Mouse (Mus musculus) CH12.LX (cell line): Measurements from ENCODE around the gene Plxna1. TPM values are rescaled to one million over a fixed set of nuclear protein-coding genes. Genes with fewer than 3 reads are reported as not detected.

Experiments
- DNase-seq: peaks from one replicate; pipeline ENCODE4 v3.0.0-alpha.2; 2013; ENCODE audit errors: extremely low read depth
- H3K27ac ChIP-seq: 2 replicates; pipeline ENCODE4 v1.5.1; 2012; ENCODE audit warnings: low read depth, mild to moderate bottlenecking, control low read depth, moderate library complexity; ENCODE audit not compliant: insufficient read depth
- H3K27me3 ChIP-seq: replicated peaks from 2 replicates; pipeline ENCODE3; 2012; ENCODE audit warnings: inconsistent platforms
- H3K36me3 ChIP-seq, 2 experiments: replicated peaks in 1 of 2; 2 replicates each; pipeline versions ENCODE3 to v1.6.1; 2012; ENCODE audit warnings: inconsistent platforms in 1 of 2, low read length in 1 of 2, mild to moderate bottlenecking in 1 of 2, mixed read lengths in 1 of 2, moderate library complexity in 1 of 2; ENCODE audit not compliant: control insufficient read depth in 1 of 2, insufficient read depth in 1 of 2
- H3K4me1 ChIP-seq, 2 experiments: 2 replicates each; pipeline ENCODE4 v1.6.1; 2012; ENCODE audit warnings: inconsistent platforms in 1 of 2, moderate library complexity in 1 of 2; ENCODE audit not compliant: insufficient read depth in 2 of 2, control insufficient read depth in 1 of 2
- H3K4me2 ChIP-seq: 2 replicates; pipeline ENCODE4 v1.6.1; 2012; ENCODE audit warnings: low read depth, mild to moderate bottlenecking, control low read depth; ENCODE audit not compliant: poor library complexity, insufficient read depth, severe bottlenecking
- H3K4me3 ChIP-seq, 3 experiments: fragments of 150-350 bp in 1 of 3; sonication (generic) in 1 of 3; replicated peaks in 1 of 3; 2 replicates each; pipeline versions ENCODE3 to v1.5.1; 2011 to 2012; ENCODE audit warnings: low read depth in 2 of 3, low read length in 2 of 3, mild to moderate bottlenecking in 2 of 3, moderate library complexity in 2 of 3, control low read depth in 1 of 3, improper control_type of control experiment in 1 of 3, inconsistent platforms in 1 of 3, mixed read lengths in 1 of 3; ENCODE audit not compliant: poor library complexity in 1 of 3
- H3K79me2 ChIP-seq: replicated peaks from 2 replicates; pipeline ENCODE4 v1.6.1; 2012; ENCODE audit warnings: mild to moderate bottlenecking, moderate library complexity; ENCODE audit not compliant: control insufficient read depth, poor library complexity, insufficient read depth, severe bottlenecking; ENCODE audit errors: extremely low read depth
- H3K9ac ChIP-seq: 2 replicates; pipeline ENCODE4 v1.6.1; 2012; ENCODE audit warnings: low read depth, mild to moderate bottlenecking, control low read depth, moderate library complexity; ENCODE audit not compliant: insufficient read depth
- H3K9me3 ChIP-seq: replicated peaks from 2 replicates; pipeline ENCODE3; 2012; ENCODE audit warnings: low read length, inconsistent platforms, mixed read lengths
- BHLHE40 ChIP-seq: IDR thresholded peaks from 2 replicates; pipeline ENCODE4 v1.6.1; 2011; ENCODE audit warnings: mild to moderate bottlenecking, low read depth, low read length, improper control_type of control experiment
- CHD1 ChIP-seq: IDR thresholded peaks from 2 replicates; pipeline ENCODE4 v1.6.1; 2012; ENCODE audit warnings: low read depth, low read length, improper control_type of control experiment, inconsistent platforms
- CHD2 ChIP-seq: IDR thresholded peaks from 2 replicates; pipeline ENCODE4 v1.6.1; 2011; ENCODE audit warnings: low read length, improper control_type of control experiment
- CTCF ChIP-seq, 2 experiments: IDR thresholded peaks in 1 of 2; conservative IDR thresholded peaks in 1 of 2; 2 replicates each; pipeline ENCODE4 v1.5.1; 2011 to 2012; ENCODE audit warnings: low read depth in 2 of 2, low read length in 2 of 2, improper control_type of control experiment in 1 of 2, inconsistent platforms in 1 of 2, mild to moderate bottlenecking in 1 of 2, moderate library complexity in 1 of 2
- E2F4 ChIP-seq: IDR thresholded peaks from 2 replicates; pipeline ENCODE4 v1.6.1; 2011; ENCODE audit warnings: low read depth, low read length, improper control_type of control experiment; ENCODE audit not compliant: insufficient replicate concordance
- ELF1 ChIP-seq: IDR thresholded peaks from 2 replicates; pipeline ENCODE4 v1.6.1; 2014; ENCODE audit warnings: low read depth, mild to moderate bottlenecking, inconsistent platforms, low read length, improper control_type of control experiment
- EP300 ChIP-seq: IDR thresholded peaks from 2 replicates; pipeline ENCODE4 v1.6.1; 2011; ENCODE audit warnings: low read length, improper control_type of control experiment
- ETS1 ChIP-seq: conservative IDR thresholded peaks from 2 replicates; pipeline ENCODE4 v1.6.1; 2012; ENCODE audit warnings: low read depth, mild to moderate bottlenecking, inconsistent platforms, low read length, improper control_type of control experiment, moderate library complexity
- GABPA ChIP-seq: IDR thresholded peaks from 2 replicates; pipeline ENCODE4 v1.6.1; 2012; ENCODE audit warnings: low read depth, low read length, improper control_type of control experiment, inconsistent platforms; ENCODE audit not compliant: insufficient replicate concordance
- HCFC1 ChIP-seq: IDR thresholded peaks from 2 replicates; pipeline ENCODE4 v1.6.1; 2012; ENCODE audit warnings: low read depth, mild to moderate bottlenecking, inconsistent platforms, low read length, improper control_type of control experiment
- IRF4 ChIP-seq: IDR thresholded peaks from 2 replicates; pipeline ENCODE4 v1.6.1; 2014; ENCODE audit warnings: low read depth, mild to moderate bottlenecking, inconsistent platforms, low read length, improper control_type of control experiment
- JUN ChIP-seq: IDR thresholded peaks from 2 replicates; pipeline ENCODE4 v1.6.1; 2011; ENCODE audit warnings: low read depth, mild to moderate bottlenecking, low read length, improper control_type of control experiment, moderate library complexity; ENCODE audit not compliant: insufficient read depth
- JUND ChIP-seq: conservative IDR thresholded peaks from 2 replicates; pipeline ENCODE4 v1.6.1; 2011; ENCODE audit warnings: low read depth, low read length, improper control_type of control experiment
- KAT2A ChIP-seq: IDR thresholded peaks from 2 replicates; pipeline ENCODE4 v1.6.1; 2012; ENCODE audit warnings: low read length, improper control_type of control experiment, inconsistent platforms; ENCODE audit not compliant: insufficient replicate concordance
- MAFK ChIP-seq: IDR thresholded peaks from 2 replicates; pipeline ENCODE4 v1.6.1; 2011; ENCODE audit warnings: low read length, improper control_type of control experiment; ENCODE audit not compliant: insufficient replicate concordance
- MAZ ChIP-seq: IDR thresholded peaks from 2 replicates; pipeline ENCODE4 v1.6.1; 2012; ENCODE audit warnings: low read depth, mild to moderate bottlenecking, inconsistent platforms, low read length, improper control_type of control experiment, moderate library complexity
- MEF2A ChIP-seq: IDR thresholded peaks from 2 replicates; pipeline ENCODE4 v1.6.1; 2014; ENCODE audit warnings: low read depth, mild to moderate bottlenecking, inconsistent platforms, low read length, improper control_type of control experiment, borderline replicate concordance
- MYC ChIP-seq: IDR thresholded peaks from 2 replicates; pipeline ENCODE4 v1.6.1; 2011; ENCODE audit warnings: low read depth, mild to moderate bottlenecking, improper control_type of control experiment, low read length
- NELFE ChIP-seq: IDR thresholded peaks from 2 replicates; pipeline ENCODE4 v1.6.1; 2011; ENCODE audit warnings: low read depth, low read length, improper control_type of control experiment
- PAX5 ChIP-seq: IDR thresholded peaks from 2 replicates; pipeline ENCODE4 v1.6.1; 2012; ENCODE audit warnings: low read length, inconsistent platforms, mixed read lengths
- POLR2AphosphoS2 ChIP-seq: IDR thresholded peaks from 2 replicates; pipeline ENCODE4 v1.6.1; 2011; ENCODE audit warnings: low read depth, low read length, improper control_type of control experiment
- RAD21 ChIP-seq: IDR thresholded peaks from 2 replicates; pipeline ENCODE4 v1.6.1; 2011; ENCODE audit warnings: low read depth, mild to moderate bottlenecking, low read length, improper control_type of control experiment, moderate library complexity
- RCOR1 ChIP-seq: conservative IDR thresholded peaks from 2 replicates; pipeline ENCODE4 v1.6.1; 2012; ENCODE audit warnings: low read depth, mild to moderate bottlenecking, inconsistent platforms, low read length, improper control_type of control experiment
- SIN3A ChIP-seq: IDR thresholded peaks from 2 replicates; pipeline ENCODE4 v1.6.1; 2012; ENCODE audit warnings: low read length, improper control_type of control experiment, inconsistent platforms
- SMC3 ChIP-seq: IDR thresholded peaks from 2 replicates; pipeline ENCODE4 v1.6.1; 2011; ENCODE audit warnings: low read depth, low read length, improper control_type of control experiment
- TBP ChIP-seq: conservative IDR thresholded peaks from 2 replicates; pipeline ENCODE4 v1.6.1; 2011; ENCODE audit warnings: low read depth, low read length, improper control_type of control experiment
- USF1 ChIP-seq: IDR thresholded peaks from 2 replicates; pipeline ENCODE4 v1.6.1; 2014; ENCODE audit warnings: low read depth, mild to moderate bottlenecking, inconsistent platforms, low read length, improper control_type of control experiment
- ZKSCAN1 ChIP-seq: IDR thresholded peaks from 2 replicates; pipeline ENCODE4 v1.6.1; 2012; ENCODE audit warnings: low read depth, inconsistent platforms, low read length, improper control_type of control experiment, borderline replicate concordance
- ZMIZ1 ChIP-seq: IDR thresholded peaks from 2 replicates; pipeline ENCODE4 v1.6.1; 2012; ENCODE audit warnings: low read depth, mild to moderate bottlenecking, inconsistent platforms, low read length, improper control_type of control experiment
- dilution Hi-C: fragments of 300-500 bp; cut with MboI; formaldehyde crosslinking; loops from 2 replicates; pipeline ENCODE4 v1.14.3; 2020; ENCODE audit warnings: low sequenced_read_pairs; ENCODE audit not compliant: extremely low pct_unique_long_range_greater_than_20kb, extremely low pct_ligation_motif_present
- in situ Hi-C: fragments of 300-500 bp; cut with MboI; formaldehyde crosslinking; loops from 3 replicates; pipeline ENCODE4 v1.14.3; 2019; ENCODE audit warnings: low sequenced_read_pairs, low pct_ligation_motif_present, low pct_unique_long_range_greater_than_20kb, mixed read lengths
- polyA plus RNA-seq: library from polyadenylated mRNA; unstranded; fragments of >175 nt; gene quantifications from 2 replicates; pipeline ENCODE4 v1.2.1, GENCODE M21; 2012; ENCODE audit warnings: low read depth; ENCODE audit not compliant: insufficient read length
- total RNA-seq, 2 experiments: library from RNA; depleted of rRNA; stranded (reverse); fragments of 300-350 nt in 1 of 2; fragments of >200 nt in 1 of 2; gene quantifications; 2 replicates each; pipeline ENCODE4 v1.2.3; 2012 to 2014

Gene Plxna1
- total and polyA plus RNA-seq, 3 experiments, result 8.9 to 29.5 (median 18.5) TPM

DNA sequence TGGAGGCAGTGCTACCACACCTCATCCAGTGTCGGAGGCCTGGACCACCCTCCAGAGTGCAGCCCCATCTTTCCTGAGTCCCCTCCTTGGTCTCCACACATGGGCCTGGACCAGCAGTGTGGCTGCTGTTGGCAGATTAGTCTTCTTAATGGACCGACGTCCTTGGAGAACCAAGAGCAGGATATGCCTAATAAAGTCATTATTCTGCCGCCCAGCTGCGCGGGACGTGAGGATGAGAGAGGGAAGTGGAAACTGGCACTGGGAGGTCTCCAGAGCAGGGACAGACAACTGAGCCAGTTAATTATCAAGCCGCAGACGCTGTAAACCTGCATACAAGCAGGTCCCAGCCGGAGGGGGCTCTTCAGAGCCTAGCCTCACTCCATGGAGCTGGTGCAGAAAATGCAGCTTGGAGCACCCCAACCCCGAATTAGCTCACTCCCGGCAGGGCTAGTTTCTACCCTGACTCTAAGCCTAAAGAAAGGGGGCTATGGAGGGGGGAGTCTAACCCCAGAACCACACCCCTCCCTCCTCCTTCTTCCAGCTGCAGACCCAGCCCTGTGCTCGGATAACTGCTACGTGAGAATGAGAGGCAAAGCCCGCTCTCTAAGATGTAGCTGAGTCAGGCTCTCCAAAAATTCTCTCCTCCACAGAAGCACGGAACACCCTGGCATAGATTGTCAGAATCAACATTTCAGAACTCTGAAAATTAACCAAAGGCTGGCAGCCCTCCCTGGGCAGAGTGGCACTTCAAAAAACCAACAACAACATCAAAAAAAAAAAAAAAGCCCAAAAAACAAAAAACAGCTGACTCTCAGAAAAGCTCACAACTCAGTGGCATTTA lies 80.7 kb downstream of the Plxna1 start:
- no peak overlapping the region for H3K27ac ChIP-seq
- no peak overlapping the region for H3K9ac ChIP-seq
- H3K4me1 ChIP-seq, result peaks cover 28 to 74% of the 10 kb centered on the region in 2 experiments
- H3K36me3 ChIP-seq, result peaks cover 6 to 51% of the 10 kb centered on the region in 2 experiments
- in situ Hi-C loops (no loop called here), dilution Hi-C loops (no loop called here)
- H3K79me2 ChIP-seq, result no peaks in the 10 kb centered on the region
- no peak for TF ChIP-seq JUN
- TF ChIP-seq KAT2A, result no peak
- TF ChIP-seq ELF1, result no peak
- TF ChIP-seq TBP, result no peak
- TF ChIP-seq JUND, result no peak
- DNase-seq, result no peak
- peaks cover 10% of the 10 kb centered on the region for H3K9me3 ChIP-seq
- no peak overlapping the region for H3K4me2 ChIP-seq
- H3K4me3 ChIP-seq, result no peak overlapping the region
- no peaks in the 10 kb centered on the region for H3K27me3 ChIP-seq

DNA sequence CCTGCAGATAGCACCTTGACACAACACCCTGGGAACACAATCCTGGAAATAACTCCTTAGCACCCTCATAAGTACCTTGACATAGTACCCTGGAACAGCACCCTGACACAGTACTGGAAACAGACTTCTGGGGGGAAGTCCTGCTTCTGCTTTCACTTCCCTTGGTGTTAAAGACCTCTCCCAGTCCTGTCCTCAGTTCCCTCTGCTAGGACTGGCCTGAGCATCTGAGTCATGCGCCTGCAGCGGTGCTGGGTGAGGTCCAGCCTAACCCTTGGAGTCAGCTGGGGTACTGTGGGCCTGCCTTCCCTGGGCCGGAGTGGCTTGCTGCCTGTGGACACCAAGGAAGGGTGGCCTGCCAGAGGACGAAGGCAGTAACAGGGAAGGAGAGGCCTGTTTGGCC lies 81.9 kb downstream of the Plxna1 start:
- Histone ChIP-seq H3K4me2 (no peak overlapping the region), H3K4me3 (peak overlapping the region in 1 of 3 experiments; percentile 25), H3K9me3 (peaks cover 10% of the 10 kb centered on the region), H3K27ac (no peak overlapping the region), H3K4me1 (peaks cover 22 to 65% of the 10 kb centered on the region in 2 experiments), H3K9ac (no peak overlapping the region), H3K79me2 (no peaks in the 10 kb centered on the region), H3K27me3 (no peaks in the 10 kb centered on the region), H3K36me3 (peaks cover 6 to 62% of the 10 kb centered on the region in 2 experiments)
- in situ Hi-C loops (no loop called here), dilution Hi-C loops (no loop called here)
- DNase-seq, result no peak
- peak; percentile 41; the same call in 1 of the 2 replicates for TF ChIP-seq BHLHE40
- TF ChIP-seq KAT2A, result no peak
- TF ChIP-seq IRF4, result peak; percentile 97
- peak; percentile 48; the same call in 1 of the 2 replicates for TF ChIP-seq MAZ
- no peak for TF ChIP-seq NELFE
- TF ChIP-seq RAD21, result no peak; the same call in 1 of the 2 replicates
- peak; percentile 54; the same call in 1 of the 2 replicates for TF ChIP-seq MYC
- TF ChIP-seq ELF1, result peak; percentile 38; the same call in 1 of the 2 replicates
- no peak for TF ChIP-seq GABPA
- peak; percentile 98 for TF ChIP-seq EP300
- no peak for TF ChIP-seq E2F4
- no peak for TF ChIP-seq ZMIZ1
- TF ChIP-seq SIN3A, result 0 out of 2 replicates have a peak, but pooled peaks have one; percentile 47
- 0 out of 2 replicates have a peak, but pooled peaks have one; percentile 45 for TF ChIP-seq ETS1
- TF ChIP-seq JUND, result no peak
- no peak for TF ChIP-seq CTCF (conservative IDR thresholded peaks at IDR 0.05 in 1 of 2, IDR thresholded peaks at IDR 0.05 in 1 of 2; ENCODE audit: low read depth in 2 of 2, low read length in 2 of 2)
- no peak for TF ChIP-seq POLR2AphosphoS2
- TF ChIP-seq SMC3, result no peak
- no peak for TF ChIP-seq PAX5
- no peak for TF ChIP-seq ZKSCAN1
- TF ChIP-seq TBP, result no peak
- peak; percentile 81 for TF ChIP-seq MEF2A
- no peak for TF ChIP-seq HCFC1
- peak; percentile 65; the same call in 1 of the 2 replicates for TF ChIP-seq CHD2
- no peak for TF ChIP-seq CHD1
- peak; percentile 72; the same call in 1 of the 2 replicates for TF ChIP-seq RCOR1
- no peak for TF ChIP-seq USF1
- TF ChIP-seq JUN, result no peak
- no peak for TF ChIP-seq MAFK
